Mouse (Mus musculus): Measurements from ENCODE around the gene Rabep2. TPM values are rescaled to one million over a fixed set of nuclear protein-coding genes. Genes with fewer than 3 reads are reported as not detected.

The Rabep2 gene
- polyA plus RNA-seq, 1 experiment from 2014 or later = 27.6 TPM

DNA sequence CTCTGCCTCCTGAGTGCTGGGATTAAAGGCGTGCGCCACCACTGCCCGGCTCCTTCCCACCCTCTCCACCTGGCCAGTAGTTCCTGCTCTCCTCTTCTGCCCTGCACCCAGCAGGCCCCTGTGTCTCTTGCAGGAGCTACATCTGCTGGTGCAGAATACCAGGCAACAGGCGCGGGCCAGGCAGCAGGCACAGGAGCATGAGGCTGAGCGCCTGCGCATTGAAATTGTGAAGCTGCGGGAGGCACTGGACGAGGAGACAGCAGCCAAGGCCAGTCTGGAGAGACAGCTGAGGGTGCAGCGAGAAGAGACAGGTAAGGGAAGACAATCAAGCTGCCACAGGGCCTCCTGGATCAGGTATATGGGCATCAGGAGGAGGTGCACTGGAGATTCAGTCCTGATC lies 15.4 kb downstream of the Rabep2 start:
- no peaks in the 10 kb centered on the region for H3K4me1 ChIP-seq (replicated peaks; ENCODE audit: control insufficient read depth, insufficient read depth, low read length)
- H3K4me3 ChIP-seq (ENCODE audit: low read depth, low read length) = no peak overlapping the region
- H3K9ac ChIP-seq (ENCODE audit: low read length) = no peak overlapping the region
- H3K4me2 ChIP-seq (ENCODE audit: low read length) = no peak overlapping the region
- H3K27ac ChIP-seq (ENCODE audit: low read depth) = no peak overlapping the region
- ATAC-seq (replicated peaks; ENCODE audit: low FRiP score, low TSS enrichment, low read depth) (no peak), DNase-seq (ENCODE audit: low spot score) (no peak)
- H3K36me3 ChIP-seq (ENCODE audit: control insufficient read depth, insufficient read depth, low read length) = peaks cover 40% of the 10 kb centered on the region
- WGBS = 95% methylated on average over 10 of the region's 10 CpGs
- H3K9me3 ChIP-seq (ENCODE audit: control insufficient read depth, low read length) = no peaks in the 10 kb centered on the region
- H3K27me3 ChIP-seq (replicated peaks; ENCODE audit: control insufficient read depth, insufficient read depth, low read length) = no peaks in the 10 kb centered on the region

DNA sequence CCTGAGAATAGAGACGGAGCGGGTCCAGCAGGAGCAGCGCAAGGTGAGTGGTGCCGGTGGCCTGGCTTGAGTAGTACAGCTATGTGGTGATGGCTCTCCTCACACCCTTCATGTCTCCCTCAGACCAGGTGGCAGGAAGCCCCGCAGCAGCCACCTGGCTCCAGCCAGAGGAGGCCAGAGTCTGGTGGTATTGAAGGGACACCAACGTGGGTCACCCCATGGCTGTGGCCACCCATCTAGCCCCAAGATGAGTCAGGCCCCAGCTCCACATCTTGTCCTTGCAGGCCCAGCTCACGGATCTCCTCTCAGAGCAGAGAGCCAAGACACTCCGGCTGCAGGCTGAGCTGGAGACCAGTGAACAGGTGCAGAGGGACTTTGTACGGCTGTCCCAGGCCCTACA lies 16.0 kb downstream of the Rabep2 start:
- Histone ChIP-seq H3K9ac (ENCODE audit: low read length) (no peak overlapping the region), H3K9me3 (ENCODE audit: control insufficient read depth, low read length) (no peaks in the 10 kb centered on the region), H3K4me3 (ENCODE audit: low read depth, low read length) (no peak overlapping the region), H3K36me3 (ENCODE audit: control insufficient read depth, insufficient read depth, low read length) (peaks cover 40% of the 10 kb centered on the region), H3K27ac (ENCODE audit: low read depth) (no peak overlapping the region), H3K4me2 (ENCODE audit: low read length) (no peak overlapping the region), H3K27me3 (replicated peaks; ENCODE audit: control insufficient read depth, insufficient read depth, low read length) (no peaks in the 10 kb centered on the region), H3K4me1 (replicated peaks; ENCODE audit: control insufficient read depth, insufficient read depth, low read length) (no peaks in the 10 kb centered on the region)
- 90% methylated on average over 9 of the region's 9 CpGs for WGBS
- DNase-seq (ENCODE audit: low spot score) = no peak
- no peak for ATAC-seq (replicated peaks; ENCODE audit: low FRiP score, low TSS enrichment, low read depth)

DNA sequence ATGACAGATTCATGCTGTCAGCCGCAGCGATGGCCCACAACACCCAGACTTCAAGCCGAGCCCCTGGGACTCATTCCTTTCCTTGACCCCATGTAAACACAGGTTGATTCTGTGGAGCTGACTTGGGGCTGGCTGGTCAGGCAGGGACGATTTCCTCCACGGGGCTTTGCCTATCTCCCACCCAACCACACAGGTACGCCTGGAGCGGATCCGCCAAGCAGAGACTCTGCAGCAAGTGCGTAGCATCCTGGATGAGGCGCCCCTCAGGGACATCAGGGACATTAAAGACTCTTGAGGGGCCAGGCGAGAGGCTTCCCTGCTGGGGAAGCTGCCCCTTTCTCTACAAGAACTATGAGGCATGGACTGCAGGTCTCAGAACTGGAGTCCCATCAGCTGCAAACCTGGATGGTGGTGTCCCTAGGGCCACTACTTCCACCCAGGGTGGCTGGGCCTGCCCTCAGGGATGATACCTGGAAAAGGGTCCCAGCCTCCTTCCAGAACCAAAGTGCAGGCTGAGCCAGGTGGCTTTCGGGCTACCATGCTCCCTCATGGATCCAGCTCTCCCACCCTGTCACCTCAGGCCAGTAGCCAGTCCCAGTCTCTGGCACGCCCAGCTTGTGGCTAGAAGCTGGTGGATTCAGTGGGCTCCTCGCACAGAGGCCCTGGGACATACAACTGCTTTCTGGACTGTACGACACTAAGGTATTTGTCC lies 16.7 kb downstream of the Rabep2 start:
- H3K9ac ChIP-seq (ENCODE audit: low read length) = no peak overlapping the region
- H3K27me3 ChIP-seq (replicated peaks; ENCODE audit: control insufficient read depth, insufficient read depth, low read length) = no peaks in the 10 kb centered on the region
- H3K4me2 ChIP-seq (ENCODE audit: low read length) = no peak overlapping the region
- no peak overlapping the region for H3K27ac ChIP-seq (ENCODE audit: low read depth)
- H3K9me3 ChIP-seq (ENCODE audit: control insufficient read depth, low read length) = no peaks in the 10 kb centered on the region
- H3K4me3 ChIP-seq (ENCODE audit: low read depth, low read length) = no peak overlapping the region
- ATAC-seq (replicated peaks; ENCODE audit: low FRiP score, low TSS enrichment, low read depth) = no peak
- no peak for DNase-seq (ENCODE audit: low spot score)
- no peaks in the 10 kb centered on the region for H3K4me1 ChIP-seq (replicated peaks; ENCODE audit: control insufficient read depth, insufficient read depth, low read length)
- WGBS = 93% methylated on average over 15 of the region's 15 CpGs
- H3K36me3 ChIP-seq (ENCODE audit: control insufficient read depth, insufficient read depth, low read length) = peaks cover 40% of the 10 kb centered on the region

DNA sequence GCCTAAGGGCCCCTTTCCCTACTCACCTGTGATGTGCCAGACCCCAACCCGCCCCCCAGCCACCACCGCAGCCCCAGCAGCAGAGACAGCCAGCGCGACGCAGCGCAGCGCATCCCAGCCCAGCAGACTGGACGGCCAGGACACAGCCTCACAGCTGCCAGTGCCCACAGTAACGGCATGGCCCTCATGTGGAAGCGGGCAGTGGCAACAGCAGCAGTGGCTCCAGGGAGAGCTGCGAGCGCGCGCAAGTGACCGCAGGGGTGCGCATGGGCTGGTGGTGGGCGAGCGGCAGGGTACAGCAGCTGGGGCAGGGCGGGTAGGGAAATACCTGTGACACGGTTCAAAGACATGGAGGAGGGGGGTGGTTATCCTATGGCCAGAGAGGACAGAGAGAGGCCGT lies 17.7 kb downstream of the Rabep2 start:
- no peak overlapping the region for H3K4me2 ChIP-seq (ENCODE audit: low read length)
- ATAC-seq (replicated peaks; ENCODE audit: low FRiP score, low TSS enrichment, low read depth) = no peak
- no peak overlapping the region for H3K9ac ChIP-seq (ENCODE audit: low read length)
- H3K9me3 ChIP-seq (ENCODE audit: control insufficient read depth, low read length) = no peaks in the 10 kb centered on the region
- H3K36me3 ChIP-seq (ENCODE audit: control insufficient read depth, insufficient read depth, low read length) = peaks cover 40% of the 10 kb centered on the region
- H3K4me1 ChIP-seq (replicated peaks; ENCODE audit: control insufficient read depth, insufficient read depth, low read length) = no peaks in the 10 kb centered on the region
- no peak overlapping the region for H3K4me3 ChIP-seq (ENCODE audit: low read depth, low read length)
- 89% methylated on average over 21 of the region's 21 CpGs for WGBS
- H3K27me3 ChIP-seq (replicated peaks; ENCODE audit: control insufficient read depth, insufficient read depth, low read length) = no peaks in the 10 kb centered on the region
- H3K27ac ChIP-seq (ENCODE audit: low read depth) = no peak overlapping the region
- DNase-seq (ENCODE audit: low spot score) = no peak

DNA sequence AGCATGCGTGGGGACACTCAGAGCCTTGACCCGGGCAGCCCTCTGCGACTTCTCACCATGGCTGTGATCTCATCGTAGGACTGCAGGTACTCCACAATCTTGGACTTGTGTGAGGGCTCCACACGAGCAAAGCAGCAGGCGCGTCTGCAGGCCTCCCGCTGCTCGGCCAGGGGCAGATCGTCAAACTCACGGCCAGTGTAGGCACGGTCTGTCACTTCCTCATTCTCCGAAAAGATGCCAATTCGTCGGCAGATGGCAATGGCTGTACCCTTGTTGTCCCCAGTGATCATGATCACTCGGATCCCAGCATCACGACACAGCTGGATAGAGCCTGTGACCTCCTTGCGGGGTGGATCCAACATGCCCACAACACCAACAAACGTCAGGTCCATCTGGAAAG lies 19.9 kb downstream of the Rabep2 start:
- Histone ChIP-seq H3K4me1 (replicated peaks; ENCODE audit: control insufficient read depth, insufficient read depth, low read length) (no peaks in the 10 kb centered on the region), H3K27me3 (replicated peaks; ENCODE audit: control insufficient read depth, insufficient read depth, low read length) (no peaks in the 10 kb centered on the region), H3K36me3 (ENCODE audit: control insufficient read depth, insufficient read depth, low read length) (peaks cover 34% of the 10 kb centered on the region), H3K4me2 (ENCODE audit: low read length) (no peak overlapping the region), H3K4me3 (ENCODE audit: low read depth, low read length) (no peak overlapping the region), H3K9me3 (ENCODE audit: control insufficient read depth, low read length) (no peaks in the 10 kb centered on the region), H3K27ac (ENCODE audit: low read depth) (no peak overlapping the region), H3K9ac (ENCODE audit: low read length) (no peak overlapping the region)
- no peak for DNase-seq (ENCODE audit: low spot score)
- ATAC-seq (replicated peaks; ENCODE audit: low FRiP score, low TSS enrichment, low read depth) = no peak
- 92% methylated on average over 19 of the region's 19 CpGs for WGBS

DNA sequence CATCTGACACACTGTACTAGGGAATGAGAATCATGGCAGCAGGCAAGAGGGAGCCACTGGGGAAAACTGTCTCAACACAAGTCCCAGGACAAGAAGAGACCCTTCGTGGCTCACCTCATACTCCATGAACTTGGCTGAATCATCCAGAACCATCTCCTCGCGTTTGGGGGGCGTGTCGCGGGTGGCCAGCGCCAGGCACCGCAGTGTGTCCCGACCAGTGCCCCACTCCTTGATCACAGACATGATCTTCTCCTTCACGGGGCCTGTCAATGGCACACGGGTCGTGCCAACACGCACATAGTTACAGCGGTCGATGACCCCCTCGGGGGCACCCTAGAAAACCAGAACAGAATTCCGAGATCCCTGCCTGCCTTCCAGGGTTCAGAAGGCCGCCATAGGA lies 21.4 kb downstream of the Rabep2 start:
- H3K4me1 ChIP-seq (replicated peaks; ENCODE audit: control insufficient read depth, insufficient read depth, low read length) = no peaks in the 10 kb centered on the region
- no peak overlapping the region for H3K9ac ChIP-seq (ENCODE audit: low read length)
- H3K4me3 ChIP-seq (ENCODE audit: low read depth, low read length) = no peak overlapping the region
- H3K9me3 ChIP-seq (ENCODE audit: control insufficient read depth, low read length) = no peaks in the 10 kb centered on the region
- H3K36me3 ChIP-seq (ENCODE audit: control insufficient read depth, insufficient read depth, low read length) = peaks cover 23% of the 10 kb centered on the region
- no peak overlapping the region for H3K4me2 ChIP-seq (ENCODE audit: low read length)
- DNase-seq (ENCODE audit: low spot score) (no peak), ATAC-seq (replicated peaks; ENCODE audit: low FRiP score, low TSS enrichment, low read depth) (no peak)
- no peak overlapping the region for H3K27ac ChIP-seq (ENCODE audit: low read depth)
- H3K27me3 ChIP-seq (replicated peaks; ENCODE audit: control insufficient read depth, insufficient read depth, low read length) = no peaks in the 10 kb centered on the region
- WGBS = 92% methylated on average over 18 of the region's 18 CpGs

DNA sequence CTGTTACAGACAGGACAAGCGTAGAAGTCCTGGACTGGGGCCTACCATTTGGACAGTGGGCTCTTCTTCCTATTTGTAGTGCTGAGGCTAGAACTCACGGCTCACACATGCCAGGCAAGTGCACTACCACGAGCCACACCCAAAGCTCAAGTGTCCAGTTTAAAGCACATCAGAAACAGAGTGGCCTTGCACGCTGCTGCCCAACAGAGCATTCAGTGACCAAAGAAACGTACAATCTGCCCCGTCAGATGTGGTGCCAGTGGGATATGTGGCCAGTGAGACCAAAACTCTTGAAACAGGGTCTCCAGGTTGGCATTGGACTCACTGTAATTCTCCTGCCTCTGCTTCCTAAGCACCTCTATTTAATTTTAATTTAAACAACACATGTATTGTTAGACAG lies 22.1 kb downstream of the Rabep2 start:
- Histone ChIP-seq H3K27me3 (replicated peaks; ENCODE audit: control insufficient read depth, insufficient read depth, low read length) (no peaks in the 10 kb centered on the region), H3K27ac (ENCODE audit: low read depth) (no peak overlapping the region), H3K4me3 (ENCODE audit: low read depth, low read length) (no peak overlapping the region), H3K36me3 (ENCODE audit: control insufficient read depth, insufficient read depth, low read length) (peaks cover 16% of the 10 kb centered on the region), H3K9ac (ENCODE audit: low read length) (no peak overlapping the region), H3K9me3 (ENCODE audit: control insufficient read depth, low read length) (no peaks in the 10 kb centered on the region), H3K4me2 (ENCODE audit: low read length) (no peak overlapping the region), H3K4me1 (replicated peaks; ENCODE audit: control insufficient read depth, insufficient read depth, low read length) (no peaks in the 10 kb centered on the region)
- 89% methylated on average over 6 of the region's 6 CpGs for WGBS
- ATAC-seq (replicated peaks; ENCODE audit: low FRiP score, low TSS enrichment, low read depth) = no peak
- DNase-seq (ENCODE audit: low spot score) = no peak

DNA sequence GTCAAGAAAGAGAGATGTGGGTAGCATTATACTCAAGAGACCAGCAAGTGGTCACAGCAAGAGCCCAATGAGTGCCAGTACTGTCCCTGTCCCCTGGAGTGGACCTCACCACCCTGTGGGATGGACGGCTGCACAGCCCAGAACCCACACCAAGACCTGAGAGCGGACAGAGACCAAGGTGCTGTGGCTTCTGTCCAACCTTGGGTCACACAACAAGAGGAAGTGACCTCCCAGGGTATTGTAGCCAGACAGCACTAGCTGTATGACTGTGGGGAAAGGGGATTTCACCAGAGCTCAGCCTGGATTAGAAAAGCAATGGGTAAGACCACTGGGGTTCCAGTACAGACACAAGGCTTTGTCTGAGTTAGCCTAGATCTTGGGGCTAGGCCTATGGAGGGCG lies 23.7 kb downstream of the Rabep2 start:
- 94% methylated on average over 3 of the region's 3 CpGs for WGBS
- DNase-seq (ENCODE audit: low spot score) = no peak

DNA sequence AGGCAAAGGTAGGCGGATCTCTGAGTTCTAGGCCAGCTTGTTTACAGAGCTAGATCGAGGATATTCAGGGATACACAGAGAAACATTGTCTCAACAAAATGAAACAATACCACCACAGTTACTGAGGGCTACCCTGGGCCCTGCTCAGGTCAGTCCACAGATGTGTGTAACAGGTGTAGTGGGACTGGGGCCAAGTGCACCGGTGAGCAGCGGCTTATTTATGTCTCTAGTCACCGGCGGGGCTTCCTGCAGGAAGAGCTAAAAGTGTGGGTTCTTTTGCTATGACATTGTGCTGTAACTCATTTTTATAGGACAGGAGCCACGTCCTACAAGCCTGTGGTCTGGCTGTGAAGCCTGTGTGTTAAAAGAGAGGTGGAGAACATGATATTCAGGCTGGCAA lies 25.3 kb downstream of the Rabep2 start:
- Histone ChIP-seq H3K9ac (ENCODE audit: low read length) (no peak overlapping the region), H3K27me3 (replicated peaks; ENCODE audit: control insufficient read depth, insufficient read depth, low read length) (no peaks in the 10 kb centered on the region), H3K27ac (ENCODE audit: low read depth) (no peak overlapping the region), H3K4me2 (ENCODE audit: low read length) (no peak overlapping the region), H3K36me3 (ENCODE audit: control insufficient read depth, insufficient read depth, low read length) (no peaks in the 10 kb centered on the region), H3K4me3 (ENCODE audit: low read depth, low read length) (no peak overlapping the region), H3K9me3 (ENCODE audit: control insufficient read depth, low read length) (no peaks in the 10 kb centered on the region), H3K4me1 (replicated peaks; ENCODE audit: control insufficient read depth, insufficient read depth, low read length) (no peaks in the 10 kb centered on the region)
- ATAC-seq (replicated peaks; ENCODE audit: low FRiP score, low TSS enrichment, low read depth) = no peak
- 44% methylated on average over 7 of the region's 7 CpGs for WGBS
- no peak for DNase-seq (ENCODE audit: low spot score)

More for the DNA sequence above, 23.7 kb downstream of the Rabep2 start:
- Histone ChIP-seq H3K4me1 (replicated peaks; ENCODE audit: control insufficient read depth, insufficient read depth, low read length) (no peaks in the 10 kb centered on the region), H3K4me2 (ENCODE audit: low read length) (no peak overlapping the region), H3K4me3 (ENCODE audit: low read depth, low read length) (no peak overlapping the region), H3K9me3 (ENCODE audit: control insufficient read depth, low read length) (no peaks in the 10 kb centered on the region), H3K36me3 (ENCODE audit: control insufficient read depth, insufficient read depth, low read length) (peaks cover 8% of the 10 kb centered on the region; the same call in 1 of the 2 replicates), H3K27ac (ENCODE audit: low read depth) (no peak overlapping the region), H3K9ac (ENCODE audit: low read length) (no peak overlapping the region), H3K27me3 (replicated peaks; ENCODE audit: control insufficient read depth, insufficient read depth, low read length) (no peaks in the 10 kb centered on the region)
- ATAC-seq (replicated peaks; ENCODE audit: low FRiP score, low TSS enrichment, low read depth) = no peak
